Mouse (Mus musculus): Measurements from ENCODE around the gene Krtap9-3.

GRCm38 (mm10) chr11:99581051-99581450 is 16.9 kb downstream of the Krtap9-3 start:
- TF ChIP-seq POLR2A (IDR thresholded peaks at IDR 0.05; ENCODE audit: low read depth, low read length) (no peak), CTCF (IDR thresholded peaks at IDR 0.05; ENCODE audit: extremely low read depth, insufficient read length, insufficient replicate concordance, low read depth, low read length) (no peak)
